Mouse (Mus musculus) hindbrain, embryonic 14.5 days (tissue): ENCODE results near the gene Shank2. TPM values are rescaled to one million over a fixed set of nuclear protein-coding genes. Genes with fewer than 3 reads are reported as not detected.
A peak's percentile ranks its signal among the peaks of the same experiment; 100 is the strongest.

Experiments
- ATAC-seq: fragments of 200-750 bp; cut with Nextera tagmentation; 2 replicates; pipeline ENCODE4 v1.8.0; 2017; ENCODE audit warnings: moderate number of reproducible peaks, mild to moderate bottlenecking, moderate TSS enrichment, moderate library complexity; ENCODE audit not compliant: low FRiP score
- DNase-seq: peaks from one replicate; pipeline ENCODE4 v3.0.0-alpha.2; 2015; ENCODE audit warnings: low spot score
- H3K27ac ChIP-seq: fragments of 300-500 bp; sonication (generic); 2 replicates; pipeline ENCODE4 v1.5.1; 2014; ENCODE audit warnings: mild to moderate bottlenecking, moderate library complexity
- H3K27me3 ChIP-seq: fragments of 300-500 bp; sonication (generic); 2 replicates; pipeline ENCODE4 v1.6.1; 2014; ENCODE audit warnings: mild to moderate bottlenecking, low read length, mixed read lengths; ENCODE audit not compliant: control insufficient read depth, insufficient read depth
- H3K36me3 ChIP-seq: fragments of 300-500 bp; sonication (generic); replicated peaks from 2 replicates; pipeline ENCODE4 v1.6.1; 2014; ENCODE audit not compliant: control insufficient read depth, insufficient read depth
- H3K4me1 ChIP-seq: fragments of 300-500 bp; sonication (generic); replicated peaks from 2 replicates; pipeline ENCODE4 v1.6.1; 2014; ENCODE audit warnings: antibody characterized with exemption, low read length, mixed read lengths; ENCODE audit not compliant: control insufficient read depth, insufficient read depth
- H3K4me2 ChIP-seq: fragments of 300-500 bp; sonication (generic); replicated peaks from 2 replicates; pipeline ENCODE4 v1.6.1; 2014; ENCODE audit warnings: mild to moderate bottlenecking, moderate library complexity
- H3K4me3 ChIP-seq: fragments of 300-500 bp; sonication (generic); replicated peaks from 2 replicates; pipeline ENCODE4 v1.5.1; 2014; ENCODE audit warnings: mild to moderate bottlenecking, low read length
- H3K9ac ChIP-seq: fragments of 300-500 bp; sonication (generic); 2 replicates; pipeline ENCODE4 v1.6.1; 2014
- H3K9me3 ChIP-seq: fragments of 300-500 bp; sonication (generic); 2 replicates; pipeline ENCODE4 v1.6.1; 2016; ENCODE audit warnings: low read length; ENCODE audit not compliant: control insufficient read depth
- WGBS: fragments of 180-500 bp; shearing (Covaris S2); extraction: QIAGEN DNeasy Blood & Tissue Kit; methylation state at CpG from one replicate; pipeline ENCODE4 v1.1.7; 2014; 5-methylcytosine and 5-hydroxymethylcytosine counted together
- polyA plus RNA-seq: library from polyadenylated mRNA; unstranded; fragments of >200 nt; fragmentation: Nextera tagmentation; extraction: Ambion mirVana; gene quantifications from 2 replicates; pipeline ENCODE4 v1.2.1, GENCODE M21; 2014

Gene Shank2
- polyA plus RNA-seq, 1 experiment from 2014 or later, result 11.3 TPM

DNA sequence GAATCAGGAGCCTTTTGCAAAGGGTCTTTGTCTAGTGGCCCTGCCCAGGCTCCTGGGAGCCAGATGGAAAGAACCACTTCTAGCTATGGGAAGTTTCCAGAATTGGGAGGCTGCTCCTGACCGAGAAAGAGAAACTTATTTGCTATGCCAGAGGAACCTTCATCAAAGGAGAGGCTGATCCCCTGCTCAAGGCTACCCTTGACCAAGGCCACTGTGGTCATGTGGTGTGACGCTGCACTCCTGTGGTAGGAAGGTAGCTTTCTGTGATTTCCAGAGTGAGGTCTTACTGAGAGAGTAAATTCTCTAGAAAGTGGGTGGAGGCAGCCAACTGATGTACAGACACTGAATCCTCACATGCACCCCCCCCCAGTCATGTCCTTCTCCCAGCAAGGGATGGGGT is 138.0 kb downstream of the Shank2 start:
- ATAC-seq, result no peak
- 0 out of 2 replicates have a peak, but pooled peaks cover under 1% of the 10 kb centered on the region for H3K4me1 ChIP-seq
- no peak overlapping the region for H3K9ac ChIP-seq
- WGBS, result 81% methylated on average over 2 of the region's 2 CpGs
- no peak for DNase-seq
- no peaks in the 10 kb centered on the region for H3K36me3 ChIP-seq
- no peaks in the 10 kb centered on the region for H3K27me3 ChIP-seq
- no peak overlapping the region for H3K27ac ChIP-seq
- H3K4me3 ChIP-seq, result no peak overlapping the region
- no peaks in the 10 kb centered on the region for H3K9me3 ChIP-seq
- no peak overlapping the region for H3K4me2 ChIP-seq

DNA sequence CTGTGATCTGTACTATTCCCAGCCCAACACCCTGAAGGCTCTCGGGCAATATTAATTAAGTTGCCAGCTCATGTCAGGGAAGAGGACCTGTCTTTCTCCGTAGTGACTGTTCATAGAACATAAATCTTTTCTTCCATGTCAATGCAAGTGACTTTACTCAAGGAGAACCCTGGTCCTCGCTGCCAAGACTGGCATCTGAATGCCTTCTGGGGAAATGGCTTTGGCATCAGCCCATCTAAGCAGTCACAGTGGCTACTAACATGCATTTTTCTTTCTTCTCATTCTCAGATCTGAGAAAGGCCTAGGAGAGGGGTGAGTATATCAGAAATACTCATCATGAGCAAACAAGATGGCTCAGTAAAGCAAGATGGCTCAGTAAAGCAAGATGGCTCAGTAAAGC is 138.7 kb downstream of the Shank2 start:
- no peak for ATAC-seq
- H3K4me3 ChIP-seq, result no peak overlapping the region
- H3K27me3 ChIP-seq, result no peaks in the 10 kb centered on the region
- H3K27ac ChIP-seq, result no peak overlapping the region
- DNase-seq, result no peak
- 56% methylated on average over 3 of the region's 3 CpGs for WGBS
- no peaks in the 10 kb centered on the region for H3K9me3 ChIP-seq
- no peaks in the 10 kb centered on the region for H3K4me1 ChIP-seq
- H3K9ac ChIP-seq, result no peak overlapping the region
- H3K36me3 ChIP-seq, result no peaks in the 10 kb centered on the region
- no peak overlapping the region for H3K4me2 ChIP-seq

DNA sequence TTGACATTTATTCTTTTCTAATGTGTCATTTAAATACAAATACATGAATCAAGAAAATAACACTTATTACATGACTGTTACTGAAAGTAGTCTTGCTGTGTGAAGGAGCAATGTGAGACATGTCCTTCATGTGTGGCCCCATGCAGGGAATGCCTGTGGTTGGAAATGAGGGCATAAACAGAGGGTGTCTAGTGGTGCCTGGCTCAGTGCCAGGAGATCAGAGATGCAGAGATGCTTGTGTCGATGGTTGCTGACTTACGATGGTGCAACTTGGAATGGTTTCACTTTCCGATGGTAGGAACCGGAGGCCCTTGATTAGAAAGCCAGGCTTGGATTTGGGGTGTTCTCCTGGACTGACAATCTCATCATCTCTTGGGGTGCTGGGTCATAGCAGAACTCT is 140.3 kb downstream of the Shank2 start:
- Histone ChIP-seq H3K27ac (no peak overlapping the region), H3K9ac (no peak overlapping the region), H3K4me2 (no peak overlapping the region), H3K9me3 (no peaks in the 10 kb centered on the region), H3K4me3 (no peak overlapping the region), H3K36me3 (no peaks in the 10 kb centered on the region), H3K4me1 (no peaks in the 10 kb centered on the region), H3K27me3 (no peaks in the 10 kb centered on the region)
- ATAC-seq, result no peak
- DNase-seq, result no peak
- 63% methylated on average over 4 of the region's 4 CpGs for WGBS

DNA sequence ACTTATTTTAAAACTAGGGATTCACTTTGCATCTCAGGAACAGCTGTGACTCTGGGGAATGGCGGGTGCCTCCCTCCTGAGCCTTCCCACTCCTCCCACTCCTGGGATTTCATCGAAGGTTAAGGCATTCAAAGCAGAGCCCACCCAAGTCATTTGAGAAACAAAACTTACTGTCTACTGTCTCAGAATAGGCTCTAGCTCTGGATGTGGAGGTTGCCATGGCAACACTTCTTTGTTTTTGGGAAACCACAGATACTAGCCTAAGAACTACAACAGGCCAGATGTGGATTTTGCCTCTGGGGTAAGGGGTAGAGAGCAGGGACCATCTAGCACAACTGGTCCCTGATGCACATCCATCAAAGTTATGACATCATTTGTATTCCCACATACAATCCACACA is 142.2 kb downstream of the Shank2 start:
- Histone ChIP-seq H3K4me3 (no peak overlapping the region), H3K9me3 (no peaks in the 10 kb centered on the region), H3K4me1 (no peaks in the 10 kb centered on the region), H3K27ac (no peak overlapping the region), H3K9ac (no peak overlapping the region), H3K36me3 (no peaks in the 10 kb centered on the region), H3K4me2 (no peak overlapping the region), H3K27me3 (no peaks in the 10 kb centered on the region)
- ATAC-seq (no peak), DNase-seq (peak; percentile 48)
- WGBS, result 24% methylated on average over 2 of the region's 2 CpGs

DNA sequence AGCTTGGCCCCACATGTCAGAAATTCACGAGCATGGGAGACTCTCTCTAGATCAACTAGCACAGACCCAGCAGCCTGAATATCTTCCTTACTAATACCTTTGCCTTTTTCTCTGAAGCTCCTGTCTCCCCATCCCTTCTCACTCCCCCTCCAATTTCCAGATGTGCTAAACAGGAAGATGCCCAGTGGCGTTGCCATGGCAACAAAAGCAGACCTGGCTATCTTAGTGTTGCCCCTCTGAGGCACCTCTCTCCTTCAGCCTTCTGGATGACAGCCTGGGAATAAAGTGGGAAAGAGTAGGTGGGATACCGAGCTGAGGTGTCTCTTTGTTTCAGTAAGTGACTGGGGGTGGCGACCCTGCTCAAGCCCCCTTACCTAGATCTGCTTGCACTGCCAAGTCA is 146.4 kb downstream of the Shank2 start:
- Histone ChIP-seq H3K36me3 (no peaks in the 10 kb centered on the region), H3K27me3 (no peaks in the 10 kb centered on the region), H3K9ac (no peak overlapping the region), H3K4me1 (no peaks in the 10 kb centered on the region), H3K4me3 (no peak overlapping the region), H3K27ac (no peak overlapping the region), H3K4me2 (no peak overlapping the region), H3K9me3 (no peaks in the 10 kb centered on the region)
- DNase-seq, result no peak
- 82% methylated on average over 4 of the region's 4 CpGs for WGBS
- no peak for ATAC-seq

DNA sequence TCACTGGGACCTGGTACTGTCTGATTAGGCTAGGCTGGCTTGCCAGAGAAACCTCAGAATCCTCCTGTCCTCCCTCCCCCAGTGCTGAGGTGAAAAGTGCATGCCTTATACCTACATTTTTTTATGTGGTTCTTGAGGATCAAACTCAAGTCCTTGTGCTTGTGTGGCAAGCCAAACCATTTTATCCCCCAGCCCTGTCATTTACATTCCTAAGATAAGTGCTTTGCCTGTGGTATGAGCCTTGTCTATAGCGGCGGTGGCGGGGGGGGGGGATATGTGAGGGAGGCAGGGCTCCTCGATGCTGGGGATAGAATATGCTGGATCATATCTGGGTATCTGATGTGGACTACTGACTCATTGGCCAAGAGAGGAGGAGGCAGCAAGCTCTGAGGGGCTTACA is 151.4 kb downstream of the Shank2 start:
- no peak overlapping the region for H3K4me3 ChIP-seq
- 84% methylated on average over 4 of the region's 4 CpGs for WGBS
- ATAC-seq (no peak), DNase-seq (no peak)
- no peak overlapping the region for H3K9ac ChIP-seq
- H3K36me3 ChIP-seq, result no peaks in the 10 kb centered on the region
- H3K27ac ChIP-seq, result no peak overlapping the region
- no peaks in the 10 kb centered on the region for H3K4me1 ChIP-seq
- no peaks in the 10 kb centered on the region for H3K27me3 ChIP-seq
- H3K9me3 ChIP-seq, result no peaks in the 10 kb centered on the region
- no peak overlapping the region for H3K4me2 ChIP-seq

DNA sequence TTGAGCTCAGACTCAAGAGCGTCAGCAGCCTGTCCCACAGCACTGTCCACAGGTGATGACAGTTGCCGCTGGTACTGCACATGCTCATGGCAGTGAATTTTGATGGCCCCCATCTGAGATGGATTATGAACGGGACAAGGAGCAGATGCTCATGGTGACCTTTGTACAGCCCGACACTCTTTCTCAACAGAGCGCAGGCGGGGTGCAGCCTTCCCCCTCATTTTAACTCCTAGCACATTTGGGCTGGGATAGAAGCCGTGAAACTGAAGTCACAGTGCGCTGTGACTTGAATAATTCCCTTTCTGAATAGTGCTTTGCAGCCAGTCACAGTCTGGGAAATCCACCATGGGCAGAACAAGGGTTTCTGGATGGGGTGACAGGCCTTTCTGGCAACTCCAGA is 152.0 kb downstream of the Shank2 start:
- H3K27ac ChIP-seq, result no peak overlapping the region
- WGBS, result 35% methylated on average over 8 of the region's 8 CpGs
- H3K4me2 ChIP-seq, result no peak overlapping the region
- H3K36me3 ChIP-seq, result no peaks in the 10 kb centered on the region
- H3K4me1 ChIP-seq, result no peaks in the 10 kb centered on the region
- ATAC-seq, result no peak
- no peak for DNase-seq
- H3K4me3 ChIP-seq, result no peak overlapping the region
- no peaks in the 10 kb centered on the region for H3K27me3 ChIP-seq
- H3K9ac ChIP-seq, result no peak overlapping the region
- no peaks in the 10 kb centered on the region for H3K9me3 ChIP-seq

DNA sequence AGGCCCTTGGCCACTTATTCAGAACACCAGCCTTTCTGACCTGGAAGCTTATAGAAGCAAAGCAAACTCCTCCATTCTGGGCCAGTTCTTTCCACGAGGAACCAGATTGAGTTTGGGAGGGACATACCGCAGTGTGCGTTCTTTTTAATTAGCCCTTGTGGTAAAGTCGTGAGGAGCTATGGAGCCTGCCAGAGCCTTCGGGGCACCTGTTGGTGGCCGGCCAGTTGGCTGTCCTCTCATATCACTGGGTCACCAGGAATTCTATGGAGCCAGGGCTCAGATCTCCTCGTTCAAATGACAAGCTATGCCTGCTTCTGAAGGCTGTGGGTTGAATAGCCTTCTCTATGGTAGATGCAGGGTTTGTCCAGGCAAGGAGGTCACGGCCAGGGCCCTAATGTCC is 156.2 kb downstream of the Shank2 start:
- no peak overlapping the region for H3K9ac ChIP-seq
- H3K9me3 ChIP-seq, result no peaks in the 10 kb centered on the region
- H3K36me3 ChIP-seq, result no peaks in the 10 kb centered on the region
- ATAC-seq (no peak), DNase-seq (no peak)
- no peaks in the 10 kb centered on the region for H3K27me3 ChIP-seq
- no peak overlapping the region for H3K4me3 ChIP-seq
- H3K4me2 ChIP-seq, result no peak overlapping the region
- no peaks in the 10 kb centered on the region for H3K4me1 ChIP-seq
- H3K27ac ChIP-seq, result no peak overlapping the region
- WGBS, result 84% methylated on average over 8 of the region's 8 CpGs

DNA sequence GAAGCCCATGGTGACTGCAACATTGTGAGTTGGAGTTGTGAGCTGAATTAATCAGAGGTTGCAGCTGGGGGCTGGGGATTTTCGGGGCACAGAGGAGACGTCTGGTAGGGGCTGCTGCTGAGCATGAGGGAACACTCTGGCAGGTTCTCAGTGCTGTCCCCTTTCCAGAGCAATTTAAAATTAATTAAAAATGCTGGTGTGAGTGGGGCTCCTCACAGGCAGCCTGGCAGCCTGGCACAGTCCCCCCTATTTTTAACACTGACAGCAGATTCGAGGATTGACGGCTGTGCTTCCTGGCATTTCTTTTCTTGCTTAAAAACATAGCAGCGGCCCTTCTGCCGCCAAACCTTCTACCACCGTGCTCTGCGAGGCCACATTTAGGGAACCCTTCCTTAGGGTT is 157.8 kb downstream of the Shank2 start:
- no peak overlapping the region for H3K4me2 ChIP-seq
- H3K36me3 ChIP-seq, result no peaks in the 10 kb centered on the region
- no peak overlapping the region for H3K27ac ChIP-seq
- no peaks in the 10 kb centered on the region for H3K4me1 ChIP-seq
- no peak for DNase-seq
- WGBS, result 68% methylated on average over 8 of the region's 8 CpGs
- no peak overlapping the region for H3K4me3 ChIP-seq
- ATAC-seq, result 0 out of 2 replicates have a peak, but pooled peaks have one; percentile 17
- no peaks in the 10 kb centered on the region for H3K9me3 ChIP-seq
- H3K27me3 ChIP-seq, result no peaks in the 10 kb centered on the region
- H3K9ac ChIP-seq, result no peak overlapping the region

DNA sequence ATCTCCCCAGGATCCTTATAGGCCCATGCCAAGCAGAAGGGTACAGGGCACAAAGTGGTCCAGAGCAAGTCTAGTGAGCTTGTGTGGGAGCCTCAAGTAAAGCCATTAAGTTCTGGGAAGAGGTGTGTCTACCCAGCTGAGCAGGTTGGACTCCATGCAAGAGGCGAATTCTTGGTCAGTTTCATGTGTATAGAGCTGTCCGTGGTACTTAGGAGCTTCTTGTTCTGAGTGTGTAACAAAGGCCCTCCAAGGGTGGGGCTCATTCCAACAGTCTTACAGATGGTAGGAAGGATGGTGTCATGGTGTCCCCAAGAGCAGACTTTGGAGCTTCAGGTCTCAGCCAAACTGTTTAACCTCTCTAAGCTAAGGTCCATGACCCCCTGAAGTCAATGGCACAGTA is 158.3 kb downstream of the Shank2 start:
- H3K4me3 ChIP-seq, result no peak overlapping the region
- H3K9ac ChIP-seq, result no peak overlapping the region
- ATAC-seq, result no peak
- no peaks in the 10 kb centered on the region for H3K27me3 ChIP-seq
- no peaks in the 10 kb centered on the region for H3K9me3 ChIP-seq
- no peak overlapping the region for H3K27ac ChIP-seq
- no peaks in the 10 kb centered on the region for H3K4me1 ChIP-seq
- no peak overlapping the region for H3K4me2 ChIP-seq
- no peaks in the 10 kb centered on the region for H3K36me3 ChIP-seq
- DNase-seq, result no peak
- whole genome bisulfite sequencing, result 69% methylated on average over 2 of the region's 2 CpGs
